Mouse (Mus musculus) ovary, postnatal 14 days (tissue): ENCODE data around the gene BC048507.
"Not testable (repeated sequence)": the region's sequence is repeated elsewhere in the genome, so short reads cannot be mapped to it uniquely, and the experiment has no call there.

Experiments
- DNase-seq: peaks from one replicate; pipeline ENCODE4 v3.0.0; 2022; ENCODE audit warnings: low spot score

Gene BC048507

GRCm38 (mm10) chr13:67863026-67863425 lies at the start of gene BC048507:
TSS of gene BC048507 (plus strand) at chr13:67863326.
- DNase-seq = no peak

GRCm38 (mm10) chr13:67813710-67814660 lies 49.1 kb upstream of the BC048507 start, which contains the start of gene Zfp273:
TSS of gene Zfp273 (plus strand) at chr13:67813740.
- DNase-seq = peak; percentile 61

GRCm38 (mm10) chr13:67818636-67819035 lies 44.5 kb upstream of the BC048507 start:
- no peak for DNase-seq

GRCm38 (mm10) chr13:67830911-67831336 lies 32.2 kb upstream of the BC048507 start, which contains the start of gene Gm10037:
TSS of gene Gm10037 (plus strand) at chr13:67831106.
- DNase-seq = peak; percentile 39

- not testable (repeated sequence) for DNase-seq
Observed at GRCm38 (mm10) chr13:67833137-67833536, 30.0 kb upstream of the BC048507 start.

- DNase-seq = no peak
Observed at GRCm38 (mm10) chr13:67843775-67844118, 19.4 kb upstream of the BC048507 start.

GRCm38 (mm10) chr13:67844119-67844852 lies 18.8 kb upstream of the BC048507 start:
- peak; percentile 51 for DNase-seq

- DNase-seq = no peak
Observed at GRCm38 (mm10) chr13:67844853-67845194, 18.3 kb upstream of the BC048507 start.

- DNase-seq = no peak
Observed at GRCm38 (mm10) chr13:67850361-67850760, 12.8 kb upstream of the BC048507 start.

GRCm38 (mm10) chr13:67853130-67853529 lies 10.0 kb upstream of the BC048507 start:
- DNase-seq = no peak

- DNase-seq = no peak
Observed at GRCm38 (mm10) chr13:67853983-67854382, 9.1 kb upstream of the BC048507 start.

- no peak for DNase-seq
Observed at GRCm38 (mm10) chr13:67857317-67857716, 5.8 kb upstream of the BC048507 start.

- DNase-seq = no peak
Observed at GRCm38 (mm10) chr13:67862508-67862907, 618 bp upstream of the BC048507 start.

GRCm38 (mm10) chr13:67864764-67865350 lies 1.7 kb downstream of the BC048507 start:
- no peak for DNase-seq

GRCm38 (mm10) chr13:67867899-67868298 lies 4.8 kb downstream of the BC048507 start:
- DNase-seq = no peak

GRCm38 (mm10) chr13:67876049-67876698 lies 13.0 kb downstream of the BC048507 start:
- DNase-seq = not testable (repeated sequence)

- no peak for DNase-seq
Observed at GRCm38 (mm10) chr13:67876699-67877254, 13.7 kb downstream of the BC048507 start.

GRCm38 (mm10) chr13:67883966-67884365 lies 20.8 kb downstream of the BC048507 start:
- no peak for DNase-seq

- DNase-seq = no peak
Observed at GRCm38 (mm10) chr13:67909759-67910158, 46.6 kb downstream of the BC048507 start.
